ENCODE assay signal across 11 mouse cellular contexts in the genomic region with DNA sequence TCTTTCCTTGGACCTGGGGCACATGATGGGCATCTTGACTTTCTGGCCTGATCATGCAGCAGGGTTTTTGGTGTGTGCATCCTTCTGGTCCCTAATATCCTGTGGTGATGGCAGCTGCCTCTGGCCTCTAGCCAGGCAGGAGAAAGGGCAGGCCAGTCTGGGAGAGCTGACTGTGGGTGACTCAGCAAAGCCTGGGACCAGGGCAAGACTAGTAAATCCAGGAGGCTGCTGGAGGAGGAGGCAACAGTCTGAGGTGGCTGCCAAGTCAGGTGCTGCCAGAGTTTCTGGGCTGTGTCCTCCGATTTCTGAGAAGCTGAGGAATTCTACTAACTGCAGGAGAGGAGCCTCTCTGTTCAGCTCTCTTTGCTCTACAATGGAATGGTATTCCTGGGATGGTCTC. TPM values are rescaled to one million over a fixed set of nuclear protein-coding genes. Genes with fewer than 3 reads are reported as not detected.
DNase-seq lines count a peak whose midpoint lies in the region; ATAC-seq and TF ChIP-seq lines count a peak whose summit lies in the region.
"Had no signal": no experiment of that assay in that cellular context is flagged by ENCODE, and none has a peak within 500 bp of the region (broad histone marks: within the 10 kb centered on the region; RNA-seq: fewer than 3 reads in every experiment).

No protein-coding gene starts in this region.

- no peak overlapping the region for H3K9ac ChIP-seq in liver, postnatal 0 days (replicated peaks)
- no peak overlapping the region for H3K9ac ChIP-seq in liver, embryonic 11.5 days (ENCODE audit: low read depth, low read length)
- no peak overlapping the region for H3K9ac ChIP-seq in forebrain, postnatal 0 days
- no peak overlapping the region for H3K9ac ChIP-seq in intestine, postnatal 0 days (ENCODE audit: low read depth, low read length)
- H3K9ac ChIP-seq: stomach, embryonic 15.5 days had no signal

- WGBS in liver, postnatal 0 days (ENCODE audit: insufficient replicate concordance), result 71% methylated on average over 1 of the region's 1 CpGs
- 70% methylated on average over 1 of the region's 1 CpGs for WGBS in liver, embryonic 11.5 days
- 67% methylated on average over 1 of the region's 1 CpGs for WGBS in forebrain, postnatal 0 days
- WGBS in intestine, postnatal 0 days, result 75% methylated on average over 1 of the region's 1 CpGs

- H3K4me3 ChIP-seq in liver, postnatal 0 days (ENCODE audit: low read depth, low read length), result no peak overlapping the region
- H3K4me3 ChIP-seq in liver, embryonic 11.5 days (ENCODE audit: low read depth, low read length), result no peak overlapping the region
- no peak overlapping the region for H3K4me3 ChIP-seq in forebrain, postnatal 0 days (ENCODE audit: low read depth, low read length)
- H3K4me3 ChIP-seq in intestine, postnatal 0 days (ENCODE audit: low read depth, low read length), result no peak overlapping the region
- H3K4me3 ChIP-seq: stomach, embryonic 15.5 days had no signal

- no peak overlapping the region for H3K27ac ChIP-seq in liver, postnatal 0 days (ENCODE audit: low read depth)
- H3K27ac ChIP-seq in liver, embryonic 11.5 days (ENCODE audit: low read depth, low read length), result no peak overlapping the region
- no peak overlapping the region for H3K27ac ChIP-seq in forebrain, postnatal 0 days (ENCODE audit: low read depth, low read length)
- no peak overlapping the region for H3K27ac ChIP-seq in intestine, postnatal 0 days (ENCODE audit: low read depth, low read length)
- H3K27ac ChIP-seq: stomach, embryonic 15.5 days had no signal

- H3K36me3 ChIP-seq in liver, postnatal 0 days (replicated peaks; ENCODE audit: insufficient read depth, low read length), result no peaks in the 10 kb centered on the region
- no peaks in the 10 kb centered on the region for H3K36me3 ChIP-seq in liver, embryonic 11.5 days (ENCODE audit: control insufficient read depth, insufficient read depth, low read length)
- H3K36me3 ChIP-seq in forebrain, postnatal 0 days (ENCODE audit: insufficient read depth), result no peaks in the 10 kb centered on the region
- H3K36me3 ChIP-seq in intestine, postnatal 0 days (ENCODE audit: control insufficient read depth, insufficient read depth), result no peaks in the 10 kb centered on the region
- H3K36me3 ChIP-seq: stomach, embryonic 15.5 days had no signal

- H3K9me3 ChIP-seq in liver, postnatal 0 days (ENCODE audit: low read length), result no peaks in the 10 kb centered on the region
- H3K9me3 ChIP-seq in liver, embryonic 11.5 days (ENCODE audit: control insufficient read depth, low read length), result no peaks in the 10 kb centered on the region
- no peaks in the 10 kb centered on the region for H3K9me3 ChIP-seq in forebrain, postnatal 0 days (ENCODE audit: low read length)
- no peaks in the 10 kb centered on the region for H3K9me3 ChIP-seq in intestine, postnatal 0 days (ENCODE audit: control insufficient read depth)
- H3K9me3 ChIP-seq: stomach, embryonic 15.5 days had no signal

- TF ChIP-seq EP300 in liver, postnatal 0 days (IDR thresholded peaks at IDR 0.05; ENCODE audit: low read depth), result no peak

- no peak for DNase-seq in liver, postnatal 0 days
- DNase-seq in liver, embryonic 11.5 days (ENCODE audit: low spot score), result no peak
- DNase-seq in NIH3T3 (ENCODE audit: low read depth), result peak; percentile 87
- DNase-seq in brain, adult 2 months (ENCODE audit: low read depth, low spot score), result peak; percentile 96
- peak; percentile 31 for DNase-seq in gastrocnemius, postnatal 25 days
- DNase-seq in forebrain, postnatal 0 days, result no peak
- no peak for DNase-seq in spleen, postnatal 36 days (ENCODE audit: low spot score in 2 of 2)
- DNase-seq: liver had no signal

- TF ChIP-seq CTCF in liver, postnatal 0 days (IDR thresholded peaks at IDR 0.05; ENCODE audit: low read depth), result no peak
- no peak for TF ChIP-seq CTCF in forebrain, postnatal 0 days (IDR thresholded peaks at IDR 0.05; ENCODE audit: low read depth)
- TF ChIP-seq CTCF in intestine, postnatal 0 days (IDR thresholded peaks at IDR 0.05; ENCODE audit: low read depth), result no peak

- H3K4me1 ChIP-seq in liver, postnatal 0 days (ENCODE audit: insufficient read depth), result no peaks in the 10 kb centered on the region
- H3K4me1 ChIP-seq in liver, embryonic 11.5 days (replicated peaks; ENCODE audit: control insufficient read depth, insufficient read depth, low read length), result no peaks in the 10 kb centered on the region
- H3K4me1 ChIP-seq in forebrain, postnatal 0 days (ENCODE audit: insufficient read depth), result peaks cover 16% of the 10 kb centered on the region; the same call in 1 of the 2 replicates
- H3K4me1 ChIP-seq in intestine, postnatal 0 days (replicated peaks; ENCODE audit: control insufficient read depth, insufficient read depth, low read length), result no peaks in the 10 kb centered on the region
- H3K4me1 ChIP-seq: stomach, embryonic 15.5 days had no signal

- ATAC-seq in liver, postnatal 0 days, result 0 out of 2 replicates have a peak, but pooled peaks have one; percentile 17
- no peak for ATAC-seq in liver, embryonic 11.5 days (replicated peaks; ENCODE audit: low FRiP score)
- no peak for ATAC-seq in forebrain, postnatal 0 days
- no peak for ATAC-seq in intestine, postnatal 0 days

- no peaks in the 10 kb centered on the region for H3K27me3 ChIP-seq in liver, postnatal 0 days (ENCODE audit: insufficient read depth, low read length)
- no peaks in the 10 kb centered on the region; the same call in 1 of the 2 replicates for H3K27me3 ChIP-seq in liver, embryonic 11.5 days (replicated peaks; ENCODE audit: control insufficient read depth, insufficient read depth, low read length)
- H3K27me3 ChIP-seq in forebrain, postnatal 0 days (ENCODE audit: insufficient read depth, low read length), result no peaks in the 10 kb centered on the region
- no peaks in the 10 kb centered on the region for H3K27me3 ChIP-seq in intestine, postnatal 0 days (replicated peaks; ENCODE audit: control insufficient read depth, insufficient read depth, low read length)
- H3K27me3 ChIP-seq: stomach, embryonic 15.5 days had no signal

- no peak overlapping the region for H3K4me2 ChIP-seq in liver, postnatal 0 days (ENCODE audit: low read depth, low read length)
- H3K4me2 ChIP-seq in liver, embryonic 11.5 days, result no peak overlapping the region
- H3K4me2 ChIP-seq in forebrain, postnatal 0 days (ENCODE audit: low read depth), result no peak overlapping the region
- no peak overlapping the region for H3K4me2 ChIP-seq in intestine, postnatal 0 days (replicated peaks; ENCODE audit: low read depth)
- H3K4me2 ChIP-seq: midbrain, embryonic 11.5 days; stomach, embryonic 15.5 days had no signal

RNA-seq across cellular contexts. Expression of a gene that starts 3.3 kb away (rescaled TPM):
- not detected in 2 replicates for polyA plus RNA-seq in liver, postnatal 0 days (2015; fragmentation: Nextera tagmentation; extraction: Ambion mirVana)
- polyA plus RNA-seq in liver, embryonic 11.5 days (2014; fragmentation: Nextera tagmentation; extraction: Ambion mirVana), result not detected in 2 replicates
- total RNA-seq in gastrocnemius, postnatal 25 days (2021), result not detected
- total RNA-seq in forebrain, postnatal 0 days (2014; rRNA removed), result not detected in 2 replicates
- polyA plus RNA-seq in forebrain, postnatal 0 days (2015; fragmentation: Nextera tagmentation; extraction: Ambion mirVana), result 0.15 and 0.40 TPM in 2 replicates
- not detected in 2 replicates for polyA plus RNA-seq in intestine, postnatal 0 days (2015; fragmentation: Nextera tagmentation; extraction: Ambion mirVana)
- polyA plus RNA-seq: midbrain, embryonic 11.5 days; stomach, embryonic 15.5 days had no signal

Comparison
In these comparisons a context has a peak if more than half of its experiments do, and no peak if none do; other contexts are left out.
1. DNase-seq: peak in NIH3T3 (single experiment), brain, adult 2 months (single experiment) and gastrocnemius, postnatal 25 days (single experiment); none in liver, postnatal 0 days (single experiment), liver, embryonic 11.5 days (single experiment), forebrain, postnatal 0 days (single experiment) and spleen, postnatal 36 days (0 of 2).